Mouse (Mus musculus): Measurements from ENCODE around the gene Mipep.

Gene Mipep

GRCm38 (mm10) chr14:60882681-60883080 is 98.3 kb downstream of the Mipep start:
- no peak for DNase-seq

GRCm38 (mm10) chr14:60885361-60885950 is 101.1 kb downstream of the Mipep start:
- DNase-seq, result no peak

GRCm38 (mm10) chr14:60893882-60894281 is 109.5 kb downstream of the Mipep start:
- DNase-seq, result no peak

- DNase-seq, result peak; percentile 34
These were observed 111.0 kb downstream of the Mipep start for GRCm38 (mm10) chr14:60895172-60896000.

GRCm38 (mm10) chr14:60898086-60898667 is 113.8 kb downstream of the Mipep start:
- no peak for DNase-seq

GRCm38 (mm10) chr14:60904501-60904900 is 120.1 kb downstream of the Mipep start:
- DNase-seq, result peak; percentile 22

GRCm38 (mm10) chr14:60906421-60907374 is 122.3 kb downstream of the Mipep start:
- DNase-seq, result peak; percentile 53

GRCm38 (mm10) chr14:60909351-60909750 is 125.0 kb downstream of the Mipep start:
- no peak for DNase-seq

GRCm38 (mm10) chr14:60910506-60911444 is 126.4 kb downstream of the Mipep start:
- DNase-seq, result peak; percentile 17

- DNase-seq, result no peak
These were observed 128.7 kb downstream of the Mipep start for GRCm38 (mm10) chr14:60912981-60913468.

GRCm38 (mm10) chr14:60916661-60917060 is 132.3 kb downstream of the Mipep start:
- DNase-seq, result no peak

- no peak for DNase-seq
These were observed 141.6 kb downstream of the Mipep start for GRCm38 (mm10) chr14:60926011-60926410.

GRCm38 (mm10) chr14:60935705-60936104 is 151.3 kb downstream of the Mipep start:
- DNase-seq, result no peak

GRCm38 (mm10) chr14:60937481-60938039 is 153.2 kb downstream of the Mipep start:
- no peak for DNase-seq
